Mouse (Mus musculus): ENCODE measurements at regions not wholly inside any gene's neighbourhood (a gene's known extent, or its start where the extent isn't known, plus 50 kb on each side); places are given as distances from the start of the nearest gene placed in this dataset.

- no peaks in the 10 kb centered on the region for H3K36me3 ChIP-seq (ENCODE audit: control insufficient read depth, insufficient read depth)
- no peak overlapping the region for H3ac ChIP-seq (ENCODE audit: control insufficient read depth, insufficient read length, low read depth)
- H3K79me3 ChIP-seq (ENCODE audit: low read depth) = no peaks in the 10 kb centered on the region
- no peaks in the 10 kb centered on the region for H3K27me3 ChIP-seq (ENCODE audit: control insufficient read depth, insufficient read depth, insufficient read length)
- no peak overlapping the region for H3K4me3 ChIP-seq (ENCODE audit: insufficient read depth, poor library complexity, severe bottlenecking)
- no peaks in the 10 kb centered on the region for H3K79me2 ChIP-seq (ENCODE audit: control insufficient read depth, insufficient read depth)
- TF ChIP-seq FOSL1 (IDR thresholded peaks at IDR 0.05; ENCODE audit: insufficient read depth, low read length, poor library complexity, severe bottlenecking) (no peak), CEBPB (IDR thresholded peaks at IDR 0.05; ENCODE audit: low read depth) (no peak), USF1 (IDR thresholded peaks at IDR 0.05; ENCODE audit: low read depth) (no peak), MAX (IDR thresholded peaks at IDR 0.05) (no peak), MYOD1 (IDR thresholded peaks at IDR 0.05; ENCODE audit: control insufficient read depth, insufficient read length, low read depth) (peak; percentile 86)
Observed at GRCm38 (mm10) chr14:76631740-76632139, 75.1 kb upstream of the Serp2 start.

GRCm38 (mm10) chr14:76631181-76631580 is 74.5 kb upstream of the Serp2 start:
- no peak overlapping the region for H3ac ChIP-seq (ENCODE audit: control insufficient read depth, insufficient read length, low read depth)
- no peaks in the 10 kb centered on the region for H3K79me2 ChIP-seq (ENCODE audit: control insufficient read depth, insufficient read depth)
- TF ChIP-seq MAX (IDR thresholded peaks at IDR 0.05) (no peak), CTCF (IDR thresholded peaks at IDR 0.05; ENCODE audit: control insufficient read depth, insufficient read depth, insufficient read length) (no peak), MYOG (IDR thresholded peaks at IDR 0.05; ENCODE audit: control insufficient read depth, extremely low read depth, insufficient read length) (no peak), CEBPB (IDR thresholded peaks at IDR 0.05; ENCODE audit: low read depth) (no peak), USF1 (IDR thresholded peaks at IDR 0.05; ENCODE audit: low read depth) (no peak), MYOD1 (IDR thresholded peaks at IDR 0.05; ENCODE audit: control insufficient read depth, insufficient read length, low read depth) (no peak), FOSL1 (IDR thresholded peaks at IDR 0.05; ENCODE audit: insufficient read depth, low read length, poor library complexity, severe bottlenecking) (no peak)
- no peaks in the 10 kb centered on the region for H3K27me3 ChIP-seq (ENCODE audit: control insufficient read depth, insufficient read depth, insufficient read length)
- H3K4me3 ChIP-seq (ENCODE audit: insufficient read depth, poor library complexity, severe bottlenecking) = no peak overlapping the region
- no peaks in the 10 kb centered on the region for H3K79me3 ChIP-seq (ENCODE audit: low read depth)
- no peaks in the 10 kb centered on the region for H3K36me3 ChIP-seq (ENCODE audit: control insufficient read depth, insufficient read depth)

DNA sequence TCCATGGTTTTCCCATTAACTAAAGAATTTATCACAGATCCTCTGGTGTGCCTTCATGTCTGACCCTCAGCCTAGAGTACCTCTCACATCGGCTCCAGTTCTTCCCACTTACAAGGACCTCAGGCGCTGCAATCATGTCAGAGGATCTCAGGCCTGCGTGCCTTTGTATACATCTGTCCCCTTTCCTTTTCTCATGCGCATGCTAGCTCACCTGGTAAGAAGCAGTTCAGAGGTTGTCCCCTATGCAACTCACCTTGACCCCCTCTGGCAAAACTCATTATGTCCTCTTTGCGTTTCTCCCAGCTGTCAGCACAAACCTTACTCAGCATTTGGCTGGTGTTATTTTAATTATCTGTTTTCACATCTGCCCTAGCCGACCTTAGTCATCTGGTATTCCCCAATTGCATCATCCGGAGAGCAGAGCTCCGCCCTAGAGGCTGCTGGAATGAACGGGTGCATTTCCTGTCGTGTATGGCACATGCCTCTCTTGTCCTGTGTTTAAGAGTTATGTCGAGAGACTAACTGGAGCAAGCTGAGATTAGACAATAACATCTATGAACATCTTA is 73.3 kb upstream of the Serp2 start:
- H3ac ChIP-seq (ENCODE audit: control insufficient read depth, insufficient read length, low read depth) = no peak overlapping the region

GRCm38 (mm10) chr14:76628182-76628892 is 71.6 kb upstream of the Serp2 start:
- H3ac ChIP-seq (ENCODE audit: control insufficient read depth, insufficient read length, low read depth) = no peak overlapping the region
- no peaks in the 10 kb centered on the region for H3K27me3 ChIP-seq (ENCODE audit: control insufficient read depth, insufficient read depth, insufficient read length)
- no peak for TF ChIP-seq USF1 (IDR thresholded peaks at IDR 0.05; ENCODE audit: low read depth)
- no peak for TF ChIP-seq MAX (IDR thresholded peaks at IDR 0.05)
- no peak for TF ChIP-seq MYOD1 (IDR thresholded peaks at IDR 0.05; ENCODE audit: control insufficient read depth, insufficient read length, low read depth)
- TF ChIP-seq CEBPB (IDR thresholded peaks at IDR 0.05; ENCODE audit: low read depth) = no peak
- no peak for TF ChIP-seq CTCF (IDR thresholded peaks at IDR 0.05; ENCODE audit: control insufficient read depth, insufficient read depth, insufficient read length)
- TF ChIP-seq FOSL1 (IDR thresholded peaks at IDR 0.05; ENCODE audit: insufficient read depth, low read length, poor library complexity, severe bottlenecking) = no peak
- TF ChIP-seq MYOG (IDR thresholded peaks at IDR 0.05; ENCODE audit: control insufficient read depth, extremely low read depth, insufficient read length) = no peak
- no peaks in the 10 kb centered on the region for H3K79me2 ChIP-seq (ENCODE audit: control insufficient read depth, insufficient read depth)
- H3K4me3 ChIP-seq (ENCODE audit: insufficient read depth, poor library complexity, severe bottlenecking) = no peak overlapping the region
- no peaks in the 10 kb centered on the region for H3K36me3 ChIP-seq (ENCODE audit: control insufficient read depth, insufficient read depth)
- H3K79me3 ChIP-seq (ENCODE audit: low read depth) = no peaks in the 10 kb centered on the region

More for the DNA sequence above, 73.3 kb upstream of the Serp2 start:
- Histone ChIP-seq H3K4me3 (ENCODE audit: insufficient read depth, poor library complexity, severe bottlenecking) (no peak overlapping the region), H3K79me2 (ENCODE audit: control insufficient read depth, insufficient read depth) (no peaks in the 10 kb centered on the region), H3K36me3 (ENCODE audit: control insufficient read depth, insufficient read depth) (no peaks in the 10 kb centered on the region), H3K79me3 (ENCODE audit: low read depth) (no peaks in the 10 kb centered on the region), H3K27me3 (ENCODE audit: control insufficient read depth, insufficient read depth, insufficient read length) (no peaks in the 10 kb centered on the region)
- TF ChIP-seq CEBPB (IDR thresholded peaks at IDR 0.05; ENCODE audit: low read depth) (peak; percentile 88), USF1 (IDR thresholded peaks at IDR 0.05; ENCODE audit: low read depth) (no peak)

GRCm38 (mm10) chr14:76625589-76626368 is 69.1 kb upstream of the Serp2 start:
- Histone ChIP-seq H3ac (ENCODE audit: control insufficient read depth, insufficient read length, low read depth) (no peak overlapping the region), H3K79me2 (ENCODE audit: control insufficient read depth, insufficient read depth) (no peaks in the 10 kb centered on the region), H3K36me3 (ENCODE audit: control insufficient read depth, insufficient read depth) (no peaks in the 10 kb centered on the region), H3K27me3 (ENCODE audit: control insufficient read depth, insufficient read depth, insufficient read length) (no peaks in the 10 kb centered on the region), H3K4me3 (ENCODE audit: insufficient read depth, poor library complexity, severe bottlenecking) (no peak overlapping the region), H3K79me3 (ENCODE audit: low read depth) (no peaks in the 10 kb centered on the region)
- TF ChIP-seq MYOG (IDR thresholded peaks at IDR 0.05; ENCODE audit: control insufficient read depth, extremely low read depth, insufficient read length) (no peak), USF1 (IDR thresholded peaks at IDR 0.05; ENCODE audit: low read depth) (no peak), CTCF (IDR thresholded peaks at IDR 0.05; ENCODE audit: control insufficient read depth, insufficient read depth, insufficient read length) (no peak), MYOD1 (IDR thresholded peaks at IDR 0.05; ENCODE audit: control insufficient read depth, insufficient read length, low read depth) (no peak), CEBPB (IDR thresholded peaks at IDR 0.05; ENCODE audit: low read depth) (no peak), FOSL1 (IDR thresholded peaks at IDR 0.05; ENCODE audit: insufficient read depth, low read length, poor library complexity, severe bottlenecking) (no peak), MAX (IDR thresholded peaks at IDR 0.05) (no peak)

Measured in C2C12 (cell line).